Mouse (Mus musculus) CH12.LX (cell line): ENCODE measurements around the gene Asb17.

ENCODE experiments used
- BHLHE40 ChIP-seq: IDR thresholded peaks from 2 replicates; pipeline ENCODE4 v1.6.1; 2011; ENCODE audit warnings: mild to moderate bottlenecking, low read depth, low read length, improper control_type of control experiment
- CTCF ChIP-seq, 2 experiments: IDR thresholded peaks in 1 of 2; conservative IDR thresholded peaks in 1 of 2; 2 replicates each; pipeline ENCODE4 v1.5.1; 2011 to 2012; ENCODE audit warnings: low read depth in 2 of 2, low read length in 2 of 2, improper control_type of control experiment in 1 of 2, inconsistent platforms in 1 of 2, mild to moderate bottlenecking in 1 of 2, moderate library complexity in 1 of 2
- GABPA ChIP-seq: IDR thresholded peaks from 2 replicates; pipeline ENCODE4 v1.6.1; 2012; ENCODE audit warnings: low read depth, low read length, improper control_type of control experiment, inconsistent platforms; ENCODE audit not compliant: insufficient replicate concordance
- MXI1 ChIP-seq: IDR thresholded peaks from 2 replicates; pipeline ENCODE4 v1.6.1; 2011; ENCODE audit warnings: mild to moderate bottlenecking, low read depth, low read length, improper control_type of control experiment
- MYC ChIP-seq: IDR thresholded peaks from 2 replicates; pipeline ENCODE4 v1.6.1; 2011; ENCODE audit warnings: low read depth, mild to moderate bottlenecking, improper control_type of control experiment, low read length
- POLR2A ChIP-seq: IDR thresholded peaks from 2 replicates; pipeline ENCODE4 v1.6.1; 2011; ENCODE audit warnings: low read depth, mild to moderate bottlenecking, improper control_type of control experiment, low read length
- SIN3A ChIP-seq: IDR thresholded peaks from 2 replicates; pipeline ENCODE4 v1.6.1; 2012; ENCODE audit warnings: low read length, improper control_type of control experiment, inconsistent platforms
- TCF12 ChIP-seq: IDR thresholded peaks from 2 replicates; pipeline ENCODE4 v1.6.1; 2014; ENCODE audit warnings: low read depth, mild to moderate bottlenecking, inconsistent platforms, low read length, improper control_type of control experiment
- ZKSCAN1 ChIP-seq: IDR thresholded peaks from 2 replicates; pipeline ENCODE4 v1.6.1; 2012; ENCODE audit warnings: low read depth, inconsistent platforms, low read length, improper control_type of control experiment, borderline replicate concordance
- ZMIZ1 ChIP-seq: IDR thresholded peaks from 2 replicates; pipeline ENCODE4 v1.6.1; 2012; ENCODE audit warnings: low read depth, mild to moderate bottlenecking, inconsistent platforms, low read length, improper control_type of control experiment
- ZNF384 ChIP-seq: IDR thresholded peaks from 2 replicates; pipeline ENCODE4 v1.6.1; 2012; ENCODE audit warnings: low read depth, low read length, improper control_type of control experiment, inconsistent platforms

DNA sequence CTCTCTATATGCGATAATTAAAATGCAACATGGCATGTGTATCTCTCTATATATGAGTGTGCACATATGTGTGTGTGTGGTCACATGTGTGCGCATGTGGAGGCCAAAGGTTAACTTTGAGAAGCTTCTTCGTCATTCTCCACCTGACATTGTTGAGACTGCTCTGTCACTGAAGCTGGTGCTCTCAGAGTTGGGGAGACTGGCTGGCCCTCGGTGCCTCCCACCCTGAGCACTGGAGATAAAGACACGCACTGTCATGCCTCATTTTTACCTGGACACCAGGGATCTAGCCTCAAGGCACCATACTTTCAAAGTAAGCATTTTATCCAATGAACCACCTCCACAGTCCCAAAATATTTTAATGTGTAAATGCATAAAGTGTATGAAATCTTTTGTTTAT is 41.4 kb upstream of the Asb17 start:
- TF ChIP-seq ZNF384 = no peak
- TF ChIP-seq CTCF (conservative IDR thresholded peaks at IDR 0.05 in 1 of 2, IDR thresholded peaks at IDR 0.05 in 1 of 2; ENCODE audit: low read depth in 2 of 2, low read length in 2 of 2) = no peak
- no peak for TF ChIP-seq POLR2A
- no peak for TF ChIP-seq MXI1
- no peak for TF ChIP-seq GABPA
- TF ChIP-seq ZMIZ1 = no peak
- TF ChIP-seq TCF12 = no peak
- no peak for TF ChIP-seq SIN3A
- no peak for TF ChIP-seq BHLHE40
- TF ChIP-seq MYC = no peak
- TF ChIP-seq ZKSCAN1 = no peak
